7 mouse cellular contexts compared by ENCODE assay signal in genomic region chr16:91995459-91996190, GRCm38 (mm10).
DNase-seq lines count a peak whose midpoint lies in the region; ATAC-seq and TF ChIP-seq lines count a peak whose summit lies in the region.

No protein-coding gene starts in this region.

- DNase-seq in R1 (ENCODE audit: low read depth, low spot score), result peak; percentile 75
- peak; percentile 45 for DNase-seq in kidney, adult 18-20 months
- DNase-seq in limb, embryonic 10.5 days (ENCODE audit: low spot score), result peak; percentile 61
- DNase-seq in thymus, adult 18-20 months, result no peak

- ATAC-seq in embryonic facial prominence, embryonic 12.5 days (ENCODE audit: insufficient number of reproducible peaks, insufficient read depth, low FRiP score, low TSS enrichment), result peak; percentile 80
- no peak for ATAC-seq in neural tube, embryonic 15.5 days (ENCODE audit: low FRiP score)

- no peaks in the 10 kb centered on the region for H3K79me3 ChIP-seq in C2C12 (ENCODE audit: low read depth)

- no peak overlapping the region for H3K4me3 ChIP-seq in C2C12 (ENCODE audit: insufficient read depth, poor library complexity, severe bottlenecking)
- peak overlapping the region; percentile 10; the same call in 1 of the 2 replicates for H3K4me3 ChIP-seq in embryonic facial prominence, embryonic 12.5 days
- H3K4me3 ChIP-seq in limb, embryonic 10.5 days, result peak overlapping the region; percentile 26
- H3K4me3 ChIP-seq in neural tube, embryonic 15.5 days (replicated peaks), result no peak overlapping the region

- no peak for TF ChIP-seq CTCF in C2C12 (IDR thresholded peaks at IDR 0.05; ENCODE audit: control insufficient read depth, insufficient read depth, insufficient read length)

- H3K9ac ChIP-seq in embryonic facial prominence, embryonic 12.5 days, result no peak overlapping the region
- H3K9ac ChIP-seq in neural tube, embryonic 15.5 days (replicated peaks), result no peak overlapping the region

- peak overlapping the region; percentile 46 for H3ac ChIP-seq in C2C12 (ENCODE audit: control insufficient read depth, insufficient read length, low read depth)

- H3K36me3 ChIP-seq in C2C12 (ENCODE audit: control insufficient read depth, insufficient read depth), result no peaks in the 10 kb centered on the region
- H3K36me3 ChIP-seq in embryonic facial prominence, embryonic 12.5 days, result no peaks in the 10 kb centered on the region
- H3K36me3 ChIP-seq in limb, embryonic 10.5 days, result no peaks in the 10 kb centered on the region
- no peaks in the 10 kb centered on the region for H3K36me3 ChIP-seq in neural tube, embryonic 15.5 days

- H3K4me2 ChIP-seq in embryonic facial prominence, embryonic 12.5 days (replicated peaks), result peak overlapping the region; percentile 45
- H3K4me2 ChIP-seq in neural tube, embryonic 15.5 days, result peak overlapping the region; percentile 44

- peak overlapping the region; percentile 64 for H3K27ac ChIP-seq in embryonic facial prominence, embryonic 12.5 days
- peak overlapping the region; percentile 56; the same call in 1 of the 2 replicates for H3K27ac ChIP-seq in limb, embryonic 10.5 days
- H3K27ac ChIP-seq in neural tube, embryonic 15.5 days (replicated peaks), result peak overlapping the region; percentile 48; the same call in 1 of the 2 replicates

- peaks cover 10% of the 10 kb centered on the region; the same call in 1 of the 2 replicates for H3K4me1 ChIP-seq in embryonic facial prominence, embryonic 12.5 days
- H3K4me1 ChIP-seq in limb, embryonic 10.5 days, result peaks cover 16% of the 10 kb centered on the region
- H3K4me1 ChIP-seq in neural tube, embryonic 15.5 days, result peaks cover 11% of the 10 kb centered on the region

- H3K79me2 ChIP-seq in C2C12 (ENCODE audit: control insufficient read depth, insufficient read depth), result no peaks in the 10 kb centered on the region

- 9% methylated on average over 13 of the region's 13 CpGs for WGBS in embryonic facial prominence, embryonic 12.5 days
- 24% methylated on average over 13 of the region's 13 CpGs for WGBS in limb, embryonic 10.5 days
- 26% methylated on average over 12 of the region's 13 CpGs for WGBS in neural tube, embryonic 15.5 days

- no peaks in the 10 kb centered on the region for H3K27me3 ChIP-seq in C2C12 (ENCODE audit: control insufficient read depth, insufficient read depth, insufficient read length)
- no peaks in the 10 kb centered on the region for H3K27me3 ChIP-seq in embryonic facial prominence, embryonic 12.5 days
- no peaks in the 10 kb centered on the region for H3K27me3 ChIP-seq in limb, embryonic 10.5 days (ENCODE audit: low read depth, poor library complexity, severe bottlenecking)
- no peaks in the 10 kb centered on the region for H3K27me3 ChIP-seq in neural tube, embryonic 15.5 days (replicated peaks)

- no peaks in the 10 kb centered on the region for H3K9me3 ChIP-seq in embryonic facial prominence, embryonic 12.5 days
- H3K9me3 ChIP-seq in limb, embryonic 10.5 days (replicated peaks), result no peaks in the 10 kb centered on the region
- no peaks in the 10 kb centered on the region for H3K9me3 ChIP-seq in neural tube, embryonic 15.5 days (replicated peaks)

TF ChIP-seq in C2C12, 6 proteins besides CTCF, POLR2A, EP300 and RAD21:
- TF ChIP-seq MYOG (IDR thresholded peaks at IDR 0.05; ENCODE audit: control insufficient read depth, extremely low read depth, insufficient read length), result no peak
- TF ChIP-seq MAX (IDR thresholded peaks at IDR 0.05), result no peak
- TF ChIP-seq CEBPB (IDR thresholded peaks at IDR 0.05; ENCODE audit: low read depth), result no peak
- peak; percentile 67 for TF ChIP-seq MYOD1 (IDR thresholded peaks at IDR 0.05; ENCODE audit: control insufficient read depth, insufficient read length, low read depth)
- TF ChIP-seq FOSL1 (IDR thresholded peaks at IDR 0.05; ENCODE audit: insufficient read depth, low read length, poor library complexity, severe bottlenecking), result no peak
- TF ChIP-seq USF1 (IDR thresholded peaks at IDR 0.05; ENCODE audit: low read depth), result peak; percentile 98

Comparison
In these comparisons a context has a peak if more than half of its experiments do, and no peak if none do; other contexts are left out.
1. H3K4me3 ChIP-seq: peak in embryonic facial prominence, embryonic 12.5 days (single experiment) and limb, embryonic 10.5 days (single experiment); none in C2C12 (single experiment) and neural tube, embryonic 15.5 days (single experiment).
2. DNase-seq: peak in R1 (single experiment), kidney, adult 18-20 months (single experiment) and limb, embryonic 10.5 days (single experiment); none in thymus, adult 18-20 months (0 of 2).
3. Peak in every context shown above with its lines, with median percentiles within 50 percentile points of each other: H3K27ac ChIP-seq.